Mouse (Mus musculus) brain, embryonic 14.5 days (tissue): ENCODE measurements around the gene Fkbp9. TPM values are rescaled to one million over a fixed set of nuclear protein-coding genes. Genes with fewer than 3 reads are reported as not detected.
A peak's percentile ranks its signal among the peaks of the same experiment; 100 is the strongest.

Experiments used
- DNase-seq: peaks from one replicate; pipeline ENCODE4 v3.0.0-alpha.2; 2011; ENCODE audit warnings: low read depth
- CTCF ChIP-seq: fragments of 200-500 bp; IDR thresholded peaks from 2 replicates; pipeline ENCODE4 v1.5.1; 2012; ENCODE audit warnings: inconsistent platforms, mild to moderate bottlenecking, moderate library complexity, borderline replicate concordance; ENCODE audit not compliant: insufficient read depth, insufficient read length; ENCODE audit errors: extremely low read depth
- POLR2A ChIP-seq: fragments of 200-500 bp; IDR thresholded peaks from 2 replicates; pipeline ENCODE4 v1.6.1; 2012; ENCODE audit warnings: mild to moderate bottlenecking, inconsistent platforms, borderline replicate concordance; ENCODE audit not compliant: poor library complexity, insufficient read depth, insufficient read length, severe bottlenecking; ENCODE audit errors: extremely low read depth
- polyA plus RNA-seq: library from polyadenylated mRNA; depleted of rRNA; stranded (reverse); fragments of >200 nt; gene quantifications from 2 replicates; pipeline ENCODE4 v1.2.3, GENCODE M21; 2012

The Fkbp9 gene
- polyA plus RNA-seq, 1 experiment: 37.5 TPM

DNA sequence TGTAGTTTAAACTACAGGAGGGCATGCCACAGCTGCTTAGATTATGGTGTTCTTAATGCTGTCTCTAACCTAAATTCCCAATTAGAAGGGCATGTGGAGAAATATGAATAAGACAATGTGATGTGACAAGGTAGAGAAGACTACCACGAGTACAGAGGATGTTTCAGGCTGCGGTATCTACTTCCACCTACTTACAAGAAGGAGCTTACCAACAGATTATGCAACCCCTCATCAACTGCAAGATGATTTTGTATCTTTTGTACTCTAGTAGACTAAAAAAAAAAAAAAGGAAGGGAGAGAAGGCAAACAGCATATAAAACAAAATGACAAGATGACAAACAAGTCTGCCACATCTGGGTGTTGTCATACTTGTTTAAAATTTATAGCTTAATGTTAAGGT lies 76.5 kb downstream of the Fkbp9 start:
- no peak for DNase-seq
- TF ChIP-seq POLR2A: no peak
- no peak for TF ChIP-seq CTCF

GRCm38 (mm10) chr6:56908912-56909311 lies 77.1 kb downstream of the Fkbp9 start:
- DNase-seq: peak; percentile 67
- no peak for TF ChIP-seq POLR2A
- TF ChIP-seq CTCF: peak; percentile 78

GRCm38 (mm10) chr6:56910910-56911309 lies 79.1 kb downstream of the Fkbp9 start:
- TF ChIP-seq POLR2A (no peak), CTCF (no peak)
- no peak for DNase-seq

- no peak for TF ChIP-seq CTCF
- no peak for TF ChIP-seq POLR2A
- DNase-seq: peak; percentile 19
These were observed 81.4 kb downstream of the Fkbp9 start for GRCm38 (mm10) chr6:56913092-56913858.

DNA sequence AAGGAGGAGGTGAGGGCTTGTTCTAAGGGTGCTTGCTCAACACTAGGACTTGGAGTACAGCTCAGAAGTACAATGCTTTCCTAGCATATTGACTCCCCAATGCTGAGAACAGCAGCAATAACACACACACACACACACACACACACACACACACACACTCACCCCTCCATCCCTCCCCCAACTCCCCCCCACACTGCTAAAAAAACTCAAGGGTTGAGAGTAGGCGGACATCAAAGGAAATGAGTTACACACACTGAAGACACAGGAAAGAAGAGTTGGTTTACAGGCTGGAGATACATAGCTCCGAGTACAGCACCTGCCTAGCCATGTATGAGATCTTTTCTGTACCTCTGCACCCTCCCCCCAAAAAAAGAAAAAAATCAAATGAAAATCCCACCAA lies 84.4 kb downstream of the Fkbp9 start:
- DNase-seq: no peak
- TF ChIP-seq CTCF (no peak), POLR2A (no peak)

DNA sequence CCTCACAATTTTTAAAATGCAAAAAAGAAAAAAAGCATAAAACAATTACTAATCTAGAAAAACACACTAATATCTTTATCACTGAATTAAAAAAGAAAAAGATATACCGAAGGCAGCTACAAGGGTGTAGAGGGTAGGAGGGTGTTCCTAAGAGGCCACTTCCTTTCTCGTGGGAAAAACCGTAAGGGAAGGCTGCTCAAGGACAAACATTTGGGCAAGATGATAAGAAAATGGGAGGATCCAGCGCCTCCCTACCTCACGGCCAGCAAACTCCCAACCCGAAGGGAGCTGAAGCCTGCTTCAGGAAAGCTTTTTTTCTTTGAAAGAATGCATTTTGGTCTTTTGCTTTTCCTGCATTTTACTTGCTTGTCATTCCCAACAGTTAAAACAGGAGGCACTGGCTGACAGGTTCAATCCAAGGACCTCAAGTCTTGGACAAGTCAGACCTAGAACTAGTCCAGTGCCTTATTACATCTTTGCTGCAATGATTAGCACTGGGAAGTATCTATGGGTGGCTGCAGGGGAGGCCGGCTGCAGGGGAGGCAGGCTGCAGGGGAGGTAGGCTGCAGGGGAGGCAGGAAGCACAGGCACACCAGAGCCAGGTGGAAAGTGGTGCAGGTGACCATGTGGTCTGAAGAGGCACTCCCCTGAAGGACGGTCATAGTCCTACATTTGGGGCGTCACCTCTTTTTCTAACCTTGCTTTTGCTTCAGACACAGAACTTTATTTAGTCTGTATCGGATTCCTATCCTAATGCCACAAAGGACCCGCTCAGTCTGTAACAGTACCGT lies 85.9 kb downstream of the Fkbp9 start:
- no peak for DNase-seq
- TF ChIP-seq POLR2A: no peak
- no peak for TF ChIP-seq CTCF

DNA sequence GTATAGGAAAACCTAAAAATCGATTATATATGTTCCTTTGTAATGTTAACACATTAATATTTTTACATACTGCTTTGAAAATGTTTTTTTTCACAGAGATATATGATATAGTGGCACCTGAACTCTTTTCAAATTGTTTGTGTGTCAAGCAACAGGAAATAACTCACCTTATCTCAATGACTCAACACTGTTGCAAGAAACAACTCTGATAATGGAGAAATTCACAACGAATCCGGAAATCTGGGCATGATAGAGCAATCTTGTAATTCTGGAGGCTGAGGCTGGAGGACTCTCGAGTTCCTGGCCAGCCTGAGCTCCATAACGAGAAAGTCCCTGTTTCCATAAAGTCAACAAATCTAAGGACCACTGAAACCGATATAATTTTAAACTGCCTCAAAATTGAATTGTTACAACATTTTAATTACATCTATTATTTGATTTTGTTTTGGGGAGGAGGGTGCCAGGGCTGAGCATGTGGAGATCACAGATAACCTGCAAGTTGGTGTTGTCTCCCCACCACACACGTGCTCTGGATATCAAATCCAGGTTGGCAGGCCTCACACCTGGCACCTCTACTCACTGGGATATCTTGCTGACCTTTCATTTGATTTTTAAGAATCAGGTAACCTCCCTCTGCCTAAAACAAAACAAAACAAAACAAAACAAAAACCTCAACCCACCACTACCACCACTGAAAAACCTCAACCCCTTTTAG lies 87.6 kb downstream of the Fkbp9 start:
- TF ChIP-seq POLR2A (no peak), CTCF (no peak)
- DNase-seq: no peak

DNA sequence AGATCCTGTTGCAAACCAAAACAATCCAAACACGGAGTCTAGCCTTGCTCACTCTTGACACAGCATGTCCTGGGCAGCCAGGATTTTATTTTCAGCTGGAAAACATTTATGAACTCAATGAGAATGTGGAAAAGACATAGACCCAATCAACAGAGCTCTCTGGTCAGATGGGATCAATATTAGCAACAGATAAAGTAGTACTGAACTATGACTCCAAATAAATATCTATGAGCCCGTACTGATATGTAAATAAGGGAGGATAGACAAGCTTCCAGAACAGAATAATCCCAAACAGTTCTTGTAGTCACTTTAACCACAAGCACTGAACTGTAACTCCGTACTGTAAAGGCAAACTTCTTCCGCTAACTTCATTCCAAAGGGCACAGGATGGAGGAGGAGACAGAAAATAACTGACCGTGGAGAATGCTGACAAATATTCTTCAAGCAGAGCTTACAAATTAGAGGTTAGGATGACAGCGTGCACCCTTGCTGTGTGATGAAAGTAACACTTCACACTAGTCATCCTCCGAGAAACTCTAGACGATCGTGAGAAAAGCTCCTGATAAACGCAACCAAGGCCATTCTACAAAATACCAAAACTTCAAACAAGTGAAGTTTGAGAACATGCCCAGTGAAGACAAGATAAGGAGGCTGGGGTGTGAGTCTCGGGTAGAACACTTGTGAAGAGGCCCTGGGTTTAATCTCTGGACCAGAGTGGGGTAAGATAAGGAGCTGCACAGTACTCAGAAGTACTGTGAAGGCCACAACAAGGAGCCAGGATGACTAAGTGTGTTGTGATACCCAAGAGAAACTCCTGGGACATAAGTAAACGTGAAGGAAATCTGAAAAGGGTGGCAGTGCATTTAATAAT lies 88.6 kb downstream of the Fkbp9 start:
- no peak for DNase-seq

DNA sequence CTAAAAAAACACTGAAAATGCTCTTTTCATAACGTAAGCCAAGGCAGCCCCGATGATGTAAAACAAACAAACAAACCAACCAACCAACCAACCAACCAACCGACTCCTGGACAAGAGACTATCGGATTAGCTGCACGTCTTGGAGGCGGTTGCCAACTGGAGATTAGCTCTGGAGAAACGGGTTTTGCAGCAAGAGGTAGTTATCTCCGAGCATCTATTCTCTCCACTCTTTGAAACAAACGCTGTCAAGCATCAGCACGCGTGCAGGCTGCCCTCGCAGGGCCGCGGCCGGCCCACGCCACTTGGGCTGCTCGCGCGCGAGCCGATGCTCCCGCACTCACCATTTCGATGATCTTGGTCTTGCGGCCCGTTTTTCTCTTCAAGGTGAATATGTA lies 91.5 kb downstream of the Fkbp9 start:
- TF ChIP-seq CTCF (no peak), POLR2A (no peak)
- peak; percentile 85 for DNase-seq

More for the DNA sequence above, 88.6 kb downstream of the Fkbp9 start:
- no peak for TF ChIP-seq CTCF
- no peak for TF ChIP-seq POLR2A
